In the genomic region with DNA sequence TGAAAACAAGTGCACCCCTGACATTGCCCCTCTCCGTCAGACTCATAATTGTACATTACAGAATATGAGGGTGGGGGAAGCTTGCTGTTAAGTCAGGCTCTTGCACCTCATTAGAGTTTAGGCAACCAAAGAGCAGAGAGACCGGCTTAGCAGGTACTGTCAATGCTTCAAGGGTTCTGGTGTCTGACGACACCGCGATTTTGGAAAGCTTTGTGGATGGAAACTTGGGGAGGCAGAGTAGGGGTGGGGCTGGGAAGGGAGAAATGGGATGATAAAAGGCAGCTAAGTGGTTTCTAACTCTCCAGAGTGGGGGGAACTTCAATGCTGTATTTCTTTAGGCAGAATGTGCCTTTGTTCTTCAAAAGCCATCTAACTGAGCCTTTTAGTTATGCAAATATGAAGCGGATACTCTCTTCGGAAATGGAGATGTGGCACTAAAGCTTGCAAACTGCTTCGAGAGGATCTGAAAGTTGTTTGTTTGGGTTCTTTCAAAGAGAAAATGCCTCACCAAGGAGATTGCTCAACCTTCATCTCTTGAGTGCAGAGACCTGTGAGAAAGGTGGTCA, we compare ENCODE assay signal across 21 mouse cellular contexts.
DNase-seq lines count a peak whose midpoint lies in the region; ATAC-seq and TF ChIP-seq lines count a peak whose summit lies in the region.
"Had no signal": no experiment of that assay in that cellular context is flagged by ENCODE, and none has a peak within 500 bp of the region (broad histone marks: within the 10 kb centered on the region; RNA-seq: fewer than 3 reads in every experiment).

No protein-coding gene starts in this region.

- no peaks in the 10 kb centered on the region for H3K36me3 ChIP-seq in hindbrain, embryonic 13.5 days
- no peaks in the 10 kb centered on the region for H3K36me3 ChIP-seq in hindbrain, embryonic 12.5 days
- no peaks in the 10 kb centered on the region for H3K36me3 ChIP-seq in midbrain, embryonic 15.5 days (replicated peaks)
- no peaks in the 10 kb centered on the region for H3K36me3 ChIP-seq in midbrain, embryonic 16.5 days (ENCODE audit: control insufficient read depth, insufficient read depth, low read length)
- no peaks in the 10 kb centered on the region for H3K36me3 ChIP-seq in embryonic facial prominence, embryonic 11.5 days (replicated peaks; ENCODE audit: control insufficient read depth, insufficient read depth, low read depth, low read length)
- no peaks in the 10 kb centered on the region for H3K36me3 ChIP-seq in forebrain, postnatal 0 days (ENCODE audit: insufficient read depth)
- H3K36me3 ChIP-seq in liver, embryonic 11.5 days (ENCODE audit: control insufficient read depth, insufficient read depth, low read length) = no peaks in the 10 kb centered on the region
- H3K36me3 ChIP-seq: liver, embryonic 12.5 days; lung, embryonic 15.5 days; midbrain, embryonic 13.5 days had no signal

- no peak for ATAC-seq in hindbrain, embryonic 13.5 days (ENCODE audit: low FRiP score)
- ATAC-seq in hindbrain, embryonic 12.5 days (ENCODE audit: low FRiP score) = no peak
- no peak for ATAC-seq in midbrain, embryonic 15.5 days (replicated peaks)
- no peak for ATAC-seq in midbrain, embryonic 16.5 days
- no peak for ATAC-seq in embryonic facial prominence, embryonic 11.5 days (replicated peaks; ENCODE audit: insufficient number of reproducible peaks, low FRiP score, low TSS enrichment, low read depth)
- peak; percentile 53; the same call in 1 of the 2 replicates for ATAC-seq in forebrain, postnatal 0 days
- ATAC-seq in liver, embryonic 11.5 days (replicated peaks; ENCODE audit: low FRiP score) = no peak
- no peak for ATAC-seq in inflammation-experienced regulatory T-cells, adult 6 months
- ATAC-seq: intestine, embryonic 16.5 days; liver, embryonic 12.5 days; midbrain, embryonic 13.5 days had no signal

- no peak overlapping the region for H3K27ac ChIP-seq in hindbrain, embryonic 13.5 days
- no peak overlapping the region for H3K27ac ChIP-seq in hindbrain, embryonic 12.5 days
- no peak overlapping the region for H3K27ac ChIP-seq in midbrain, embryonic 15.5 days
- no peak overlapping the region for H3K27ac ChIP-seq in midbrain, embryonic 16.5 days (ENCODE audit: low read length)
- no peak overlapping the region for H3K27ac ChIP-seq in embryonic facial prominence, embryonic 11.5 days (replicated peaks; ENCODE audit: low read depth, low read length)
- no peak overlapping the region for H3K27ac ChIP-seq in forebrain, postnatal 0 days (ENCODE audit: low read depth, low read length)
- no peak overlapping the region for H3K27ac ChIP-seq in liver, embryonic 11.5 days (ENCODE audit: low read depth, low read length)
- H3K27ac ChIP-seq: heart, adult 2 months; liver, embryonic 12.5 days; lung, embryonic 15.5 days; midbrain, embryonic 13.5 days had no signal

- no peaks in the 10 kb centered on the region for H3K9me3 ChIP-seq in hindbrain, embryonic 13.5 days
- no peaks in the 10 kb centered on the region for H3K9me3 ChIP-seq in hindbrain, embryonic 12.5 days (replicated peaks)
- H3K9me3 ChIP-seq in midbrain, embryonic 15.5 days = no peaks in the 10 kb centered on the region
- H3K9me3 ChIP-seq in midbrain, embryonic 16.5 days (replicated peaks; ENCODE audit: control insufficient read depth, low read length, poor library complexity, severe bottlenecking) = no peaks in the 10 kb centered on the region
- H3K9me3 ChIP-seq in embryonic facial prominence, embryonic 11.5 days (replicated peaks; ENCODE audit: control insufficient read depth, low read length) = no peaks in the 10 kb centered on the region
- H3K9me3 ChIP-seq in forebrain, postnatal 0 days (ENCODE audit: low read length) = no peaks in the 10 kb centered on the region
- H3K9me3 ChIP-seq in liver, embryonic 11.5 days (ENCODE audit: control insufficient read depth, low read length) = no peaks in the 10 kb centered on the region
- H3K9me3 ChIP-seq: liver, embryonic 12.5 days; lung, embryonic 15.5 days; midbrain, embryonic 13.5 days had no signal

- H3K27me3 ChIP-seq in hindbrain, embryonic 13.5 days = no peaks in the 10 kb centered on the region
- no peaks in the 10 kb centered on the region for H3K27me3 ChIP-seq in hindbrain, embryonic 12.5 days
- no peaks in the 10 kb centered on the region for H3K27me3 ChIP-seq in midbrain, embryonic 15.5 days (replicated peaks)
- H3K27me3 ChIP-seq in midbrain, embryonic 16.5 days (ENCODE audit: control insufficient read depth, insufficient read depth, low read depth, low read length) = no peaks in the 10 kb centered on the region
- H3K27me3 ChIP-seq in embryonic facial prominence, embryonic 11.5 days (ENCODE audit: control insufficient read depth, insufficient read depth, low read length) = no peaks in the 10 kb centered on the region
- no peaks in the 10 kb centered on the region for H3K27me3 ChIP-seq in forebrain, postnatal 0 days (ENCODE audit: insufficient read depth, low read length)
- no peaks in the 10 kb centered on the region for H3K27me3 ChIP-seq in liver, embryonic 11.5 days (replicated peaks; ENCODE audit: control insufficient read depth, insufficient read depth, low read length)
- H3K27me3 ChIP-seq: CH12.LX; liver, embryonic 12.5 days; lung, embryonic 15.5 days; midbrain, embryonic 13.5 days had no signal

- DNase-seq in embryonic facial prominence, embryonic 11.5 days (ENCODE audit: low spot score) = peak; percentile 28
- DNase-seq in forebrain, postnatal 0 days = no peak
- no peak for DNase-seq in liver, embryonic 11.5 days (ENCODE audit: low spot score)
- DNase-seq: adrenal gland, adult 8-10 months; cerebellum, adult 9-11 months; gastrocnemius, postnatal 14 days; heart, adult 2 months; heart, postnatal 36 days; right cerebral cortex, postnatal 14 days; thymus, adult 18-20 months had no signal

- no peaks in the 10 kb centered on the region for H3K4me1 ChIP-seq in hindbrain, embryonic 13.5 days (replicated peaks)
- no peaks in the 10 kb centered on the region for H3K4me1 ChIP-seq in hindbrain, embryonic 12.5 days
- H3K4me1 ChIP-seq in midbrain, embryonic 15.5 days = no peaks in the 10 kb centered on the region
- H3K4me1 ChIP-seq in midbrain, embryonic 16.5 days (ENCODE audit: control insufficient read depth, insufficient read depth, low read length) = no peaks in the 10 kb centered on the region
- H3K4me1 ChIP-seq in embryonic facial prominence, embryonic 11.5 days (ENCODE audit: control insufficient read depth, insufficient read depth, low read length) = no peaks in the 10 kb centered on the region
- no peaks in the 10 kb centered on the region for H3K4me1 ChIP-seq in forebrain, postnatal 0 days (ENCODE audit: insufficient read depth)
- H3K4me1 ChIP-seq in liver, embryonic 11.5 days (replicated peaks; ENCODE audit: control insufficient read depth, insufficient read depth, low read length) = no peaks in the 10 kb centered on the region
- H3K4me1 ChIP-seq: liver, embryonic 12.5 days had no signal

- no peak overlapping the region for H3K9ac ChIP-seq in hindbrain, embryonic 13.5 days
- no peak overlapping the region for H3K9ac ChIP-seq in hindbrain, embryonic 12.5 days
- H3K9ac ChIP-seq in midbrain, embryonic 15.5 days = no peak overlapping the region
- H3K9ac ChIP-seq in midbrain, embryonic 16.5 days (ENCODE audit: low read depth, low read length) = no peak overlapping the region
- H3K9ac ChIP-seq in embryonic facial prominence, embryonic 11.5 days (replicated peaks; ENCODE audit: low read length) = no peak overlapping the region
- no peak overlapping the region for H3K9ac ChIP-seq in forebrain, postnatal 0 days
- no peak overlapping the region for H3K9ac ChIP-seq in liver, embryonic 11.5 days (ENCODE audit: low read depth, low read length)
- H3K9ac ChIP-seq: liver, embryonic 12.5 days; lung, embryonic 15.5 days; midbrain, embryonic 13.5 days had no signal

- 12% methylated on average over 8 of the region's 8 CpGs for WGBS in hindbrain, embryonic 13.5 days
- 18% methylated on average over 8 of the region's 8 CpGs for WGBS in hindbrain, embryonic 12.5 days
- WGBS in midbrain, embryonic 15.5 days = 24% methylated on average over 8 of the region's 8 CpGs
- WGBS in midbrain, embryonic 16.5 days = 24% methylated on average over 8 of the region's 8 CpGs
- 26% methylated on average over 8 of the region's 8 CpGs for WGBS in embryonic facial prominence, embryonic 11.5 days
- 21% methylated on average over 8 of the region's 8 CpGs for WGBS in forebrain, postnatal 0 days
- 30% methylated on average over 8 of the region's 8 CpGs for WGBS in liver, embryonic 11.5 days

- no peak for TF ChIP-seq CTCF in forebrain, postnatal 0 days (IDR thresholded peaks at IDR 0.05; ENCODE audit: low read depth)

- H3K4me3 ChIP-seq in hindbrain, embryonic 13.5 days = no peak overlapping the region
- H3K4me3 ChIP-seq in hindbrain, embryonic 12.5 days = no peak overlapping the region
- H3K4me3 ChIP-seq in midbrain, embryonic 15.5 days = no peak overlapping the region
- no peak overlapping the region for H3K4me3 ChIP-seq in midbrain, embryonic 16.5 days (ENCODE audit: low read depth, low read length)
- no peak overlapping the region for H3K4me3 ChIP-seq in embryonic facial prominence, embryonic 11.5 days (ENCODE audit: low read depth, low read length)
- no peak overlapping the region for H3K4me3 ChIP-seq in forebrain, postnatal 0 days (ENCODE audit: low read depth, low read length)
- no peak overlapping the region for H3K4me3 ChIP-seq in liver, embryonic 11.5 days (ENCODE audit: low read depth, low read length)
- H3K4me3 ChIP-seq: heart, adult 2 months; liver, embryonic 12.5 days; lung, embryonic 15.5 days; midbrain, embryonic 13.5 days; myocyte had no signal

- peak overlapping the region; percentile 13; the same call in 1 of the 2 replicates for H3K4me2 ChIP-seq in hindbrain, embryonic 13.5 days
- H3K4me2 ChIP-seq in hindbrain, embryonic 12.5 days (replicated peaks) = no peak overlapping the region
- H3K4me2 ChIP-seq in midbrain, embryonic 15.5 days = peak overlapping the region; percentile 15
- no peak overlapping the region for H3K4me2 ChIP-seq in midbrain, embryonic 16.5 days (ENCODE audit: low read length)
- no peak overlapping the region for H3K4me2 ChIP-seq in embryonic facial prominence, embryonic 11.5 days (ENCODE audit: low read depth, low read length)
- 0 out of 2 replicates have a peak overlapping the region, but pooled peaks have one; percentile 4 for H3K4me2 ChIP-seq in forebrain, postnatal 0 days (ENCODE audit: low read depth)
- no peak overlapping the region for H3K4me2 ChIP-seq in liver, embryonic 11.5 days
- H3K4me2 ChIP-seq: liver, embryonic 12.5 days; lung, embryonic 15.5 days; midbrain, embryonic 13.5 days had no signal

Comparison
In these comparisons a context has a peak if more than half of its experiments do, and no peak if none do; other contexts are left out.
1. H3K4me2 ChIP-seq: peak in hindbrain, embryonic 13.5 days (single experiment), midbrain, embryonic 15.5 days (single experiment) and forebrain, postnatal 0 days (single experiment); none in hindbrain, embryonic 12.5 days (single experiment), midbrain, embryonic 16.5 days (single experiment), embryonic facial prominence, embryonic 11.5 days (single experiment) and liver, embryonic 11.5 days (single experiment).